Mouse (Mus musculus) large intestine, adult 2 months (tissue): ENCODE results near the gene Fbxo21. TPM values are rescaled to one million over a fixed set of nuclear protein-coding genes. Genes with fewer than 3 reads are reported as not detected.

Experiments used
- DNase-seq: peaks from one replicate; pipeline ENCODE4 v3.0.0-alpha.2; 2012; ENCODE audit warnings: low read depth, low spot score
- WGBS: fragments of 180-500 bp; shearing (Covaris S2); methylation state at CpG from one replicate; pipeline ENCODE4 v1.1.7; 2018; 5-methylcytosine and 5-hydroxymethylcytosine counted together
- polyA plus RNA-seq: library from polyadenylated mRNA; depleted of rRNA; stranded (reverse); fragments of >200 nt; gene quantifications from 2 replicates; pipeline ENCODE4 v1.2.3, GENCODE M21; 2012

Fbxo21 gene
- polyA plus RNA-seq, 1 experiment, result 10.6 TPM

DNA sequence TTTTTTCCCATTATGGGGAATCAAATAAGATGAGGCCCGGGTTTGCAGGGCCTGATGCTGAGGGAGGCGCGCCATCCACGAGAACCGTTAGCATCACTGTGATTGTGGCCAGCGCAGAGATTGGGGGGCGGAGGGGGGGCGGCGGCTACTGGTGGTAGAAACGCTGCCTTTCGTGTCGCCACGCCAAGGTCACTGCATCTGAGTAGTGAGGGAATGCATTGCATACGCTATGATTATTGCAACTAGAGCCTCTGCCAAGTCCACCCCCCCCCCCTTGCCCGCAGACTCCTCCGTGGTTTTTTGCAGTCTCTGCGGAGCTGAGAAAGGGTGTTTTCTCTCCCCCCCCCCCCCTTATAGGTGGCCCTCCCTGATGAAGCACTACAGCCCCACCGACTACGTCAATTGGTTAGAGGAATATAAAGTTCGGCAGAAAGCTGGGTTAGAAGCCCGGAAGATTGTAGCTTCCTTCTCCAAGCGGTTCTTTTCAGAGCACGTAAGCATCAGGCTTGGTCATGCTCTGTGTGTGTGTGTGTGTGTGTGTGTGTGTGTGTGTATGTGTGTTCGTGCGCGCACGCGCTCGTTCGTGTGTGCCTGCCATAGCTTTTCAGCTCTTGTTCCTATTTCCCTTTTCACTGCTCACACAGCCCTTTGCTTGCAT is 1.1 kb downstream of the Fbxo21 start:
- DNase-seq, result no peak
- WGBS, result 23% methylated on average over 30 of the region's 30 CpGs

DNA sequence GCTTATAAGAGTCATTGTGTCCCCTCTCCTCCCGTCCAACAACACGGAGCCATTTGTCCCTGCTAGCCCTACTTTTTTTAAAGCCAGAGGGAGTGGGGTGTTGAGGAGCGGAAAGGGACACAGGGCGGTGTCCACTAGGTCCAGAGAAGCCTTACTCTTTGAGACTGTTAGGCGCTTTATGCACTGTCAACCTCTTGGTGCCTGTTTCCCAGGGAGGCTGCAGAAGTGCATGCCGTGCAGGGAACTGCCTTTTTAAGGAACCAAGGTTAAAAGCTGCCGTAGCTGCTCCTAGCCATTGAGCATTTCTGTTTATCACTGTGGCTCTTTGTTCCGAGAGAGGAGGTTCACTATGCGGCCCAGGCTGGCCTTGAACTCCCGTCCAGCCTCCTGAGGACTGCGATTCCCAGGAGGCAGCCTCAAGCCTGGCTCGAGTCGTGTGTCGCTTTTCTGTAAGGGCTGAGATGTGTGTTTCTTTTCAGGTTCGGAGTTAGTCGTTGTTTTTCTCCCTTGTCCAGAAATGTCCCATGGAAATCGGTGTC is 1.7 kb downstream of the Fbxo21 start:
- WGBS, result 74% methylated on average over 17 of the region's 17 CpGs
- no peak for DNase-seq

DNA sequence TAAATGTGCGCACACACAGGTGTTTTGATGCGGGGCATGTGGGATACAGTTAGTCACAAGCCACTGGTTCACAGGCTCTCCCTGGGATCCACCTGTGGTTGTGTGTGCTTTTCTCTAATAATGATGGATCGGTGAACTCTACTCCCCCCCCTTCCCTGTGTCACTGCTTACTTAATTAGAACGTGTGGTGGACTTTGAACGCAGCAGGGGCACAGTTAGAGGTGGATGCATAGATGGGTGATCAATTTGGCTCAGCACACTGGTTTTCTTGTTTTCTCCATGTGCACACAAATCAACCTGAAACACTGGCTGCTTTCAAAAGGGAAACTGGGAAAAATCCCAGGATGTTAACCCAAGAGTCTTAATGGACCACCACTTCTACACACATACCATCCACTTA is 2.6 kb downstream of the Fbxo21 start:
- DNase-seq, result no peak
- 73% methylated on average over 5 of the region's 5 CpGs for WGBS

DNA sequence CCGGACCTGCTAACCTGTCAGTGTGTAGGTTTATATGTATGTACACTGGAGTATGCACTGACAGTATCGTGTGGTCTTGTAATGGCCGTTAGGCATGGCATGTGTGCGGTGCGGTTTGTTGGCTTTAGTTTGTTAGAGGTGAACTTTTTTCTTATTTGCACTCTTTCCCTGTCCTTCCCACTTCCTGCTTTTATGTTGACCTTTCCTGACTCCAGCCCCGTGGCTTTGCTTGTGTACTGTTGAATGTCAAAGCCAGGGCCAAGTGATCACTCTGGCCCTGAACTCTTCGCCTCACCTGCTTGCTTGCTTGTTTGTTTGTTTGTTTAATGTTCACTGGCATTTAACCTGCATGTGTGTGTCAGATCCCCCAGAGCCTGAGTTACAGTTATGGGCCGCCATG is 4.4 kb downstream of the Fbxo21 start:
- WGBS, result 70% methylated on average over 8 of the region's 8 CpGs
- no peak for DNase-seq

DNA sequence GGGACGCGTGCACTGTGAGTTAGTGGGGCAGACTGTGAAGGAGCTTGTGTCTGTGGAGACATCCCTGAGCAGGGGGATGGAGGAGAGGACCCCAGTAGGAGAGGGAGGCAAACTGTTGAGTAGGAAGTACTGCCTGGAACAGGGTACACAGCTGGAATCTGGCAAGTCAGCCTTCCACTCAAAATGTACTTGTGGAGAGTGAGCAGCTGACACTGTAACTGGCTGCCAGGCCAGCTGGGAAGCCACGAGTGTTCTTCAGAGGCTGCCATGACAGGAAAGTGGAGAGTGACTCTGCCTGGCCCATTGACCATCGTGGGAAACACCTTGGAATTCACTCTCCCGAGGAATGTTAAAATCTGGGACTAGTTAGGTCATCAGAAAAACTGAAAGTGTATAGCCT is 5.4 kb downstream of the Fbxo21 start:
- 72% methylated on average over 5 of the region's 5 CpGs for WGBS
- no peak for DNase-seq

DNA sequence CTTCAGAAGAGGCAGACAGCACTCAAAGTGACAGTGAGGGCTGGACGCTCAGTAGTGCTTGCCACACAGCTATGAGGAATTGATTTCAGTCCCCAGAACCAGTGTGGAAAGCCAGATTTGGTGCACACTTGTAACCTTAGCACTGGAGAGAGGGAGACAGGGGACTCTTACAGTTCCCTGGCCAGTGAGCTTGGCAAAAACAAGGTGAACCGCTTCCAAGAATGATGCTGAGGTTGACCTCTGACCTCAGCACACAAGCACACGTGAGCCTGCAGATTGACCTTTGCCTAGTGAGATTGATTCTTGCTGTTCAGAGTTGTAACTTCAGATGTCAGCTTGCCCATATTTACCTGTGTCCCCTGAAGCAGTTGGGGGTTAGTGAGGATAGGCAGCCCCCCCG is 9.8 kb downstream of the Fbxo21 start:
- WGBS, result 55% methylated on average over 4 of the region's 4 CpGs
- DNase-seq, result no peak

DNA sequence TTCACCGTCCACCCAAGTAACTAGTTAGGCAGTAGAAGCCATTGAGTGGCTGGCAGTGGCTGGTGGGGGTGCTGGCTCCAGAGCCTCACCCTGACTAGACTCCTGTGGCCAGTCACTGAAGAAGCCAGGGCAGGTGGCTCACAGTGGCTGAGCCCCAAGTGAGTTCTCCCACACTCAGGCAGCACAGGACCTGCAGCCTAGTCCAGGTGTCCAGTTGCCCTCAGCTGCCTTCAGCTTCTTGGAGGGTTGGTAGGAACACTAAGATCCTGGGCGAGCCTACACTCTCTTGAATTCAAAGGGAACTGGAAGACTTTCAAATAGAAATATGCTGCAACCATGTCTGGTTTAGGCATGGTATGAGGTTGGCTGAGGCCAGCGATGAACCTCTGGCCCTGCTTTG is 11.4 kb downstream of the Fbxo21 start:
- WGBS, result 93% methylated on average over 3 of the region's 3 CpGs

DNA sequence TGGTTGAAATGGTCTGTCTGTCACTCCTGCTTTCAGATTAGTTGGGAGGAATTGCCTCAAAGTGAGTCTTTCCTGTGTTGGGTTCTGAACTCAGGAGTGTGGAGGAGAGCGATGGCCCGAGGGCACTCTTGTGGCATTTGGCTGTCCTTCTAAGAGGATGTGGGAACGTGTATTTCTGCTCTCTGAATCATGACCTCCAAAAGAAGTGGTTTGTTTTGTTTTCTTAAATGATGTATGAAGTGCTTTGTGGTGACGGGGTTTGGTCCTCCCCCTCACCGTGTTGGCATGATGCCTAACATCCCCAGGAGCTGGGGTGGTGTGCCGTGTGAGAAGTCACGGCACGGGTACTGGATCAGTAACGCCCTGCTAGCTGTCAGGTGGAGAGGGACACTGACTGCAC is 11.8 kb downstream of the Fbxo21 start:
- DNase-seq, result no peak
- 82% methylated on average over 9 of the region's 9 CpGs for WGBS

More for the DNA sequence above, 11.4 kb downstream of the Fbxo21 start:
- DNase-seq, result no peak

DNA sequence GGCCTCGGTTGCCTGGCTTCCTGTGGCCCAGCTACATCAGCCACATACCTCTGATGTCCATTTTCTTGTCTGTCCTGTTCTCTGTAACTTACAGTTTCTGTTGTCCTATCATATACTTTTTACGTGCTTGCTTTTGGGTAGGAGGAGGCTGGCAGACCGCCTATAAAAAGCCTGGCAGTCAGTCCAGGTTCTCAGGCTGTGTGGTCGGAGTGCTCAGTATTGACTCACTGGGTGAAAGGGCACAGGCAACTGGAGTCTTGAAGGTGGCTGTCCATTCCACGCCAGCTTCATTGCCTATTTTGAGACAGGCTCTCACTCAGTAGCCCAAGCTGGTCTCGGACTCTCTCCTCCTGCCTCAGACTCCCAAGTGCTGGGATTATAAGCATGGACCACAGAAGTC is 13.2 kb downstream of the Fbxo21 start:
- WGBS, result 47% methylated on average over 6 of the region's 6 CpGs
- no peak for DNase-seq

DNA sequence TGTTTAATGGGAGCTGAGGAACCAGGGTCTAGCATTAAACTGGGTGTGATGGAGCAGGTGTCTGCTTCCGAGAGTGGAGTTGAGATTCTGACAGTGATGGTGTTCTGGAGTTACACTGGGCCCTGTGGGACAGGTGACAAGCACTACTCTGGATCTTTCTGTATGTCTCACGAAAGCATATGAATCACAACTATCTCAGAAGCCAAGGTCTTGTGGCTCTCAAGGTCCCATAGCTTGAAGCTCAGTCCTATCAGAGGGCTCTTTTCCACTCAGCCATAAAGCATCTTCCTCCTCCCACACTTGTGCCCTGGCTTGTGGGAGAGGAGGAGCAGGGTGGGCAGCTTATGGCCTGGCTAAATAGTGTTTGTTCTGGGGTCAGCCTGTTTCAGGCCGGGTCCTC is 14.4 kb downstream of the Fbxo21 start:
- no peak for DNase-seq
- 70% methylated on average over 3 of the region's 3 CpGs for WGBS

DNA sequence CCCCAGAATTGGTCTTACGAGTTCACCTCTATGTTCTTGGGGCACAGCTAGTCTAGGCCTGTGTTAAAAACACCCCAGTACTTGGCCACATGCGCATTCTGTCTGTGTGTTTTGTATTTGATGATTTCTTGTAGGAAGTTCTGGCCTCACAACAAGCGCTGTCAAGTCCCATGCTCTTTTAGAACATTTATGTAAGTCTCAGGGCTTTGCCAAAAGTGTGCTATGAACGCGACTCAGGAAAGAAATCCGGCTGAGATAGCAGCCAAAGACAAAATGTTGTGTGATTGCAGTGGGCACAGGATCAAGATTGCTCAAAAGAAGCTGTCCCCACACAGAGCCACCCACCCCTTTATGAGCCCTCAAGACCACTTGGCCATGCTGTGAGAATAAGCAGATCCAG is 17.0 kb downstream of the Fbxo21 start:
- DNase-seq, result no peak
- WGBS, result 85% methylated on average over 6 of the region's 6 CpGs

DNA sequence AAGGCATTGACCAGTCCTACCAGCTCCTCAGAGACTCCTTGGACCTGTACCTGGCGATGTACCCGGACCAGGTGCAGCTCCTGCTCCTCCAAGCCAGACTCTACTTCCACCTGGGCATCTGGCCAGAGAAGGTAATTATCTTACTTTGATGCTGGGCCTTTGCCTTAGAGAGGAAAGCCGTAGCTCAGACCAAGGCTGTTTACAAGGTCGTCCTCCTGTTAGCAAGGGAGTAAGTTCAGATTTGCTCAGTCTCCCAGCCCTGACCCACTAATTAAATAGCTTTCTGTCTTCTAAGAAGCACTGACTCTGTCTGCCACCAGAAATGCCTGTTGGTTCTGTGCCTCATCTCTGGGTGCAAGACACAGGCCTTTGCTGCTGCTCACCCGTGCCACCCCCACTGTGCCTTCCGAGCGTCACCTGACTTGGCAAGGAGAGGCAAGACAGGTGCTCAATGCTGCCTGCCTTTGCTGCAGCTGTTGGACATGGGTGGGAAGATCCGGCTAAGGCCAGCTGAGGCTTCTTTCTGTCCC is 18.9 kb downstream of the Fbxo21 start:
- DNase-seq, result no peak
- 45% methylated on average over 8 of the region's 8 CpGs for WGBS

DNA sequence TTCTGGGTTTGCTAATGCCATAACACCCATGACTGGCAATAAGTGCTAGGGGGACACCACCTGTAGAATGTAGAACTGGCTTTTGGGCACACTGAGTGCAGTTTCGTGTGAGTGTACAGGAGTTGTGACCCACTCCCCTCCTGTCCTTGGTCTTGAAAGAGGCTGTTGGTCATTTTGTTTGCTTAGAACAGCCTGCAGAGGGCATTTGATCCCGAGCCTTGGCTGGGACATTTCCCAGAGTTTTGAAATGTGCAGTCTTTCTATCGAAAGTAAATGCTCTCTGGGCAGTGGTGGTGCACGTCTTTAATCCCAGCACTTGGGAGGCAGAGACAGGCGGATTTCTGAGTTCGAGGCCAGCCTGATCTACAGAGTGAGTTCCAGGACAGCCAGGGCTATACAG is 19.4 kb downstream of the Fbxo21 start:
- 58% methylated on average over 6 of the region's 6 CpGs for WGBS
- DNase-seq, result no peak

DNA sequence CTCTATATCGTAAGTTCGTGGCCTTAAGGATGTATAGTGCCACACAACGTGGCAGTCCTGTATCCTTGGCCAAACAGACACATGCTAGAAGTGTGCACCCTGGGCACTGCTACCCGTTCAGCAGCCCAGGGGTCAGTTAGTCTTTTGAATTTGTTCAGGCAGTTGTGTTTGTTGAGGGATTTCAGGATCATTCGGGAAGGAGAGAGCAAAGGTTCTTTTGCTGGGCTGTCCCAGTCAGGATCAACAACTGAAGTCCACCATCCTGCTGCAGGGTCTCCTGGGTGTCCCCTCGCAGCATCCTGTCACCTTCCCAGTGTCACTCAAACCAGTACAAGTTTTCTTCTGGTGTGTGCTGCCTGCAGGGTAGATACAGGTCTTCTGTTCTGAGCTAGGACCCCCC is 20.1 kb downstream of the Fbxo21 start:
- WGBS, result 72% methylated on average over 6 of the region's 6 CpGs
- DNase-seq, result no peak

DNA sequence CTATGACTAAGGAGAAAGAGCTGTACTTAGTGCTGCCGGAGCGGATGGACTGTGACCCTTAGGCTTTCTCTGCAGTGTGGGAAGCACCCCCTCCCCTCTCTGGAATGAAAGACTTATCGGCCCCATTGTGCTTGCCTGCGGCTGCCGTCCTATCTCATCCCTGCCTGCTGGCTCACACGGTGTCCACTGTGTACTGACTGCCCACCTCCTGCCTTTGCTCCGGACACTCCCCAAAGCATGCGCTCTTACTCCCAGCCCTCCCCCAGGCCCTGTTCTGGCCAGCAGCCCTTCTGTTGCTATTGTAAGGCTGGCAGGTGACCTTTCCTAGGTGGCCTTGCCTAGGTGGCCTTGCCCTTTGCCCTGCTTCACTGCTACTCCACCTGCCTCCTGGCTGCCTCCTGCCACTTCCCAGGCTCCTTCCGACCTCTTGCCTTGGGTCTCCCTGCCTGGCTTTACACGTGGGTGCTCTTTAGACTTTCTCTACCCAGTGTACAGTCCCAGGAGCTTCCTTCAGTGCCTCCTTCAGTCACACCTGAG is 21.0 kb downstream of the Fbxo21 start:
- no peak for DNase-seq
- WGBS, result 79% methylated on average over 10 of the region's 10 CpGs

DNA sequence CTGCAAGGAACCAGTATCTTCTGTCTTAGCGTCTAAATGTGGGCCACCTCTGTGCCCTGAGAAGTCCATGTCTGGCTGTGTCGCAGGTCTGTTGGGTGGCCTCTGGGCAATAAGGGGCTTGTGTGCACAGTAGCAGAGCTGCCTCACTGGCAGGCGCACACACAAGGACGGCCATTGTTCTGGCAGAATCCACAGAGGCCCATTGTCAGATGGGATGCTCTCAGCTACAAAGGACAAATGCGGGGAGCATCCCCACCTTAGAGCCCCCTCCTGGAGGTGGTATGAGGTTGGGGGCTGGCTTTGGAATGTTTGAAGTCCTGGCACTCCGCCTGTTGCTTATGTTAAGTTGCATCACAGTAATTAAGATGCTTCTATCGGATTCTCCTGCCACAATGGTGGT is 22.5 kb downstream of the Fbxo21 start:
- DNase-seq, result no peak
- 89% methylated on average over 7 of the region's 7 CpGs for WGBS

DNA sequence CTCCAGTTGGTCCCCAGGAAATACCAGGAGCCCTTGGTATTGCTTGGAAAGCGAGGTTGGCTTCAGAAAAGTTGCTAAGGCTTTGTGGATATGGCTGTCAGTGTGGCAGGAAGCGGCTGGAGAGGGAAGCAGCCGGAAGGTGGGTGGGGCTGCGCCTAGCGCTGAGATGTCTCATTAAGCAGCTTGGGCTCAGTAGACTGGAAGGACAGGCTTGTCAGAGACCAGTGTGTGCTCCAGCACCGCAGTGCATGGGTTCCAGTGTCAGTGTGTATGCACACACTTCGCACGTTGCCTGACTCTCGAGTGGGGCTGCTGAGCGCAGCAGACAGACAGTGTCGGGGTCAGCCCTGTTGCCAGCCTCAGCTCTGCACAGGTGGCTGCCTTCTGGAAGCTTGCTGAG is 23.1 kb downstream of the Fbxo21 start:
- 80% methylated on average over 11 of the region's 11 CpGs for WGBS
- DNase-seq, result no peak

DNA sequence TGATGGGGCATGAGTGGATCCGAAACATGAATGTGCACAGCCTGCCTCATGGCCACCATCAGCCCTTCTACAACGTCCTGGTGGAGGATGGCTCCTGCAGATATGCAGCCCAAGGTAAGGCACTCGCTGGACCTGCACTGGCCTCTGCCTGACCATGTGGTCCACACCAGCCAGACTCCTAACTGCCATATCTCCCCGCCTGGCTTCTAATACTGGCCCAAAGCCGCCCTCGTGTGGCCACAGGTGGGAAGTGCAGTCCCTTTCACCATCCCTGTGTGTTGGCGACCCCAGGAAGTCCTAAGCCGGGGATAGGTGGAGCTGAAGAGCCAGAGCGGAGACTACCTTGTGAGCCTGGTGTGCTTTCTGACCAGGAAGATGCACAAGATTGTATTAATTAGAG is 25.5 kb downstream of the Fbxo21 start:
- WGBS, result 39% methylated on average over 9 of the region's 9 CpGs
- no peak for DNase-seq

DNA sequence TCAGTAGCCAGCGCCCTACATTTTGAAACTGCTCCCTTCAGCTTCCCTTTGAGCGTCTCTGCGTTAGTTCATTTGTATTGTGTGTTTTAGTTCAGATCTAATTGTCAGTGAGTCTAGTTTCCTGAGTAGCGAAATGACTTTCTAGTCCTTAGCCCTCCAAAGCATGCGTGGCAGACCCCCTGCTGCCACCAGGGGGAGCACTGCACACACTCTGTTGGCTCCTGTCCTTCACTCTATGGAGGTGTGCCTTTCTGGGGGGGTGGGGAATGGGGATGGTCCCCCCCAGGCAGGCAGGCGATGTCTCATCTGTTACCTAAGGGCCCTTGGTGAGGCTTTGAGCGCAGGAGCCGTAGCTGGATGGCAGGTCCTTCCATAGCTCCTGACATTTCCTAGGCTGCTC is 28.1 kb downstream of the Fbxo21 start:
- 80% methylated on average over 8 of the region's 8 CpGs for WGBS
- no peak for DNase-seq

DNA sequence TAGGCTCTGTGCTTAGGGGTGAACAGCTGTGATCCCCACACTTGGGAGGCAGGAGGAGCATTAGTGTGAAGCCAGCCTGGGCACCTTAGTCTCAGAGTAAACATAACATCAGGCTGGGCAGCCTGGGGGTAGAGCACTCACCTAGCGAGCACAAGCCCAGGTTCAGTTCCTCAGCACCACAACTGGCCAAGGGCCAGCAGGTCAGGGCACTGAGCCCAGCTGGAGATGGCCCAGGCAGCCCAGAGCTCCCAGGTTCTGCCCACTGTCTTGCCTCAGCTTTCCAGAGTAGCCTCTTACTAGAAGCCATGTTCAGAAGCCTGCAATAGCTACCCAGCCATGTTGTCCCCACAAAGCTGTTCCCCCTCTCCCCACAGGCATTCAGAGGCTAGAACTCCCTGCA is 29.2 kb downstream of the Fbxo21 start:
- no peak for DNase-seq
- 67% methylated on average over 1 of the region's 1 CpGs for WGBS

DNA sequence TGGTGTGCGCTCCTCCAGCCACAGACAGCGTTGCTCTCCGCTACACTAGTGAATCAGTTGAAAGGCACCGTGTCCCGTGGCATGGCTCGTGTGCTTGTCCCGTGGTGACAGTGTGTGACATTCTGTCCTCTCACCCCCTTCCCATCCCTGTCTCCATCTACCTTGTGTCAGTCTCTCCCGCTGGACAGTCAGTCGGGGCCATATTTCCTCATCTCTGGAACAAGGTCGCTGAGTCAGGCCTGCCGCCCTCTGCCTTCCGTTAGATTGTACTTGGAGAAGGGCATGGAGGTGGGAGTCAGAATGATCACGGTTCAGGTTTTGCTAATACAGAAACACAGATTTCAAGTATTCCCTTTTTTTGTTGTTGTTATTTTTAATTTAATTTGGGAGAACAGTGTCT is 31.8 kb downstream of the Fbxo21 start:
- WGBS, result 91% methylated on average over 13 of the region's 13 CpGs
- no peak for DNase-seq

DNA sequence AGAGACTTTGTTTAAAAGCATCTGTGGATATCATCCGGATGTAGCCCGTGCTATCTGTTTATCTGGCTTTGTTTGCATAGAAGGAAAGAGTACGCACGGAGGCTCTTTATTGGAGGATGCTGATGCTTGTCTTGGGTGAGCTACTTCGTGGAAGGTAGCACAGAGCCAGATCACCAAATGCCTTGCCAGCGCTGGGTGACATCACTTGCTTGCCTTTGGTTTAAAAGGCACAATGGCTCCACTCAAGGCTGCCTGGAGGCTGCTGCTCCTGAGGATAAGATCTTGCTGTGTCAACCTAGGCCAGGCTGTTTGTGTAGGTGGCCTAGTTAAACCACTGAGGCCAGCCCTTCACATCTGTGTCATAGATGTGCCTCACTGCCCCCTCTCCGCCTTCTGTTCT is 34.3 kb downstream of the Fbxo21 start:
- WGBS, result 56% methylated on average over 7 of the region's 7 CpGs
- no peak for DNase-seq
